Mouse (Mus musculus) megakaryocyte, adult 5-6 weeks (primary cell): ENCODE data around the gene Tbc1d8. TPM values are rescaled to one million over a fixed set of nuclear protein-coding genes. Genes with fewer than 3 reads are reported as not detected.

Source experiments
- ATAC-seq: 2 replicates; pipeline ENCODE4 v1.8.0; 2016; ENCODE audit warnings: mild to moderate bottlenecking, inconsistent platforms; ENCODE audit not compliant: poor library complexity, severe bottlenecking
- total RNA-seq, 2 experiments: library from RNA; stranded (forward) in 1 of 2; stranded (reverse) in 1 of 2; fragments of 153-499, 151-499 nt in 1 of 2; fragments of 221-1000, 200-1000 nt in 1 of 2; gene quantifications; 2 replicates each; pipeline versions ENCODE4 v1.2.3 to v1.2.4; 2015 to 2017

Gene Tbc1d8
- total RNA-seq, 2 experiments from 2014 or later = 35.5 to 61.8 TPM

- ATAC-seq = no peak
Measured at GRCm38 (mm10) chr1:39325228-39325627, 153.3 kb downstream of the Tbc1d8 start.

- no peak for ATAC-seq
Measured at GRCm38 (mm10) chr1:39321954-39322353, 156.6 kb downstream of the Tbc1d8 start.

Other genes with a start within 250 kb of the Tbc1d8 start
- gene Rpl31, start 110.9 kb downstream of the Tbc1d8 start, total RNA-seq (2015) = 1,504 and 1,608 TPM in 2 replicates
- 446 and 454 TPM in 2 replicates for gene Rpl31, start 110.9 kb downstream of the Tbc1d8 start, total RNA-seq (2017)
- gene Cnot11, start 56.2 kb upstream of the Tbc1d8 start, total RNA-seq (2015) = 16.9 and 17.9 TPM in 2 replicates
- gene Cnot11, start 56.2 kb upstream of the Tbc1d8 start, total RNA-seq (2017) = 18.1 and 20.2 TPM in 2 replicates
- 56.1 and 61.0 TPM in 2 replicates for gene Rnf149, start 98.7 kb upstream of the Tbc1d8 start, total RNA-seq (2015)
- 69.5 and 70.7 TPM in 2 replicates for gene Rnf149, start 98.7 kb upstream of the Tbc1d8 start, total RNA-seq (2017)
- gene Creg2, start 172.7 kb upstream of the Tbc1d8 start, total RNA-seq (2015) = not detected in 2 replicates
- not detected in 2 replicates for gene Creg2, start 172.7 kb upstream of the Tbc1d8 start, total RNA-seq (2017)
- gene Rfx8, start 242.2 kb upstream of the Tbc1d8 start, total RNA-seq (2015) = not detected in 2 replicates
- not detected in 2 replicates for gene Rfx8, start 242.2 kb upstream of the Tbc1d8 start, total RNA-seq (2017)